Mouse (Mus musculus) midbrain, postnatal 0 days (tissue): ENCODE measurements around the gene Ifnar2. TPM values are rescaled to one million over a fixed set of nuclear protein-coding genes. Genes with fewer than 3 reads are reported as not detected.
"Not testable (repeated sequence)": the region's sequence is repeated elsewhere in the genome, so short reads cannot be mapped to it uniquely, and the experiment has no call there.

Experiments
- ATAC-seq: fragments of 200-750 bp; cut with Nextera tagmentation; 2 replicates; pipeline ENCODE4 v1.8.0; 2017; ENCODE audit warnings: moderate number of reproducible peaks, mild to moderate bottlenecking, moderate TSS enrichment, moderate library complexity; ENCODE audit not compliant: low FRiP score
- DNase-seq: peaks from one replicate; pipeline ENCODE4 v3.0.0-alpha.2; 2015; ENCODE audit warnings: low spot score
- H3K27ac ChIP-seq: fragments of 300-500 bp; sonication (generic); 2 replicates; pipeline ENCODE4 v1.5.1; 2014; ENCODE audit warnings: low read depth, mild to moderate bottlenecking, low read length, mixed read lengths
- H3K27me3 ChIP-seq: fragments of 300-500 bp; sonication (generic); 2 replicates; pipeline ENCODE4 v1.6.1; 2014; ENCODE audit warnings: low read length, control low read depth, mixed read lengths; ENCODE audit not compliant: insufficient read depth
- H3K36me3 ChIP-seq: fragments of 300-500 bp; sonication (generic); 2 replicates; pipeline ENCODE4 v1.6.1; 2014; ENCODE audit warnings: low read length, control low read depth, mixed read lengths; ENCODE audit not compliant: insufficient read depth
- H3K4me1 ChIP-seq: fragments of 300-500 bp; sonication (generic); 2 replicates; pipeline ENCODE4 v1.6.1; 2014; ENCODE audit warnings: mild to moderate bottlenecking, control low read depth, antibody characterized with exemption, low read length, mixed read lengths; ENCODE audit not compliant: insufficient read depth
- H3K4me2 ChIP-seq: fragments of 300-500 bp; sonication (generic); 2 replicates; pipeline ENCODE4 v1.6.1; 2014; ENCODE audit warnings: low read depth, mild to moderate bottlenecking, low read length, mixed read lengths; ENCODE audit not compliant: poor library complexity, severe bottlenecking
- H3K4me3 ChIP-seq: fragments of 300-500 bp; sonication (generic); 2 replicates; pipeline ENCODE4 v1.5.1; 2014; ENCODE audit warnings: low read depth, mild to moderate bottlenecking, low read length, moderate library complexity
- H3K9ac ChIP-seq: fragments of 300-500 bp; sonication (generic); replicated peaks from 2 replicates; pipeline ENCODE4 v1.6.1; 2014; ENCODE audit warnings: mild to moderate bottlenecking, low read length, moderate library complexity, mixed read lengths; ENCODE audit not compliant: poor library complexity, severe bottlenecking
- H3K9me3 ChIP-seq: fragments of 300-500 bp; sonication (generic); 2 replicates; pipeline ENCODE4 v1.6.1; 2016; ENCODE audit warnings: low read length, control low read depth
- CTCF ChIP-seq: IDR thresholded peaks from 2 replicates; pipeline ENCODE4 v1.5.1; 2016; ENCODE audit warnings: antibody characterized with exemption, mild to moderate bottlenecking
- WGBS: fragments of 180-500 bp; shearing (Covaris S2); extraction: QIAGEN DNeasy Blood & Tissue Kit; methylation state at CpG from one replicate; pipeline ENCODE4 v1.1.7; 2014; 5-methylcytosine and 5-hydroxymethylcytosine counted together
- polyA plus RNA-seq: library from polyadenylated mRNA; unstranded; fragments of >200 nt; fragmentation: Nextera tagmentation; extraction: Ambion mirVana; gene quantifications from 2 replicates; pipeline ENCODE4 v1.2.1, GENCODE M21; 2015
- total RNA-seq: library from RNA; depleted of rRNA; stranded (reverse); fragments of >200 nt; gene quantifications from 2 replicates; pipeline ENCODE4 v1.2.3, GENCODE M21; 2014

Ifnar2 gene
- total and polyA plus RNA-seq, 2 experiments from 2014 or later, result 32.2 to 40.1 TPM

DNA sequence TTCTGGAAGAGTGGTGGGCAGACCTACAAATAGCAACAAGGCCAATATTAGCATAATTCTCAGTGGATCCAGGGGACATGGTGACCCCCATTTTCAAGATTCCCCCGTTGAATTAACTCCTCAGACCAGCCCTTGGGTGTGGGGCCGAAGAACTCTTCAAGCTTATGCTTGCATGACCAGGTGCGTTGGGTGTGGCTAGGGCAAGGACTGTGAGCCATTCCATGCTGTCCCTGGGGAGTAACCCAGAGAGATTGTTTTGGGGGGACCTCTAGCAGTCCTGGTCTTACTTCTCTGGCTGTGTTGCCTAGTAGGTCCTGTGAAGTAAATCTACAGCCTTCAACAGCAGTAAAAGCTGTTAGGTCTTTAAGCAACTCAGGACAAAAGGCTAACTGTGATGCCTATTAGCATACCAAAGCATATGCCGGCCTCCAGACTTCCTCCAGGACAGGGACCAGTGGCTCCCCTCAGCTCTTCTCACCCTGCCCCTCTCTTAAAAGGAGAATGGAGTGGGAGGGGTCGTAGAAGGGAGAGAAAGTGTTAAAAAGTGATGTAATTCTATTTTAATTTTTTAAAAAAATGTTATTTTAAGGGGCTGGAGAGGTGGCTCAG is 60.2 kb downstream of the Ifnar2 start:
- 35% methylated on average over 5 of the region's 5 CpGs for WGBS
- Histone ChIP-seq H3K9ac (no peak overlapping the region), H3K27ac (no peak overlapping the region), H3K4me2 (no peak overlapping the region), H3K36me3 (no peaks in the 10 kb centered on the region), H3K27me3 (no peaks in the 10 kb centered on the region; the same call in 1 of the 2 replicates), H3K4me3 (no peak overlapping the region), H3K9me3 (no peaks in the 10 kb centered on the region; the same call in 1 of the 2 replicates), H3K4me1 (no peaks in the 10 kb centered on the region)
- no peak for DNase-seq
- no peak for ATAC-seq
- no peak for TF ChIP-seq CTCF

DNA sequence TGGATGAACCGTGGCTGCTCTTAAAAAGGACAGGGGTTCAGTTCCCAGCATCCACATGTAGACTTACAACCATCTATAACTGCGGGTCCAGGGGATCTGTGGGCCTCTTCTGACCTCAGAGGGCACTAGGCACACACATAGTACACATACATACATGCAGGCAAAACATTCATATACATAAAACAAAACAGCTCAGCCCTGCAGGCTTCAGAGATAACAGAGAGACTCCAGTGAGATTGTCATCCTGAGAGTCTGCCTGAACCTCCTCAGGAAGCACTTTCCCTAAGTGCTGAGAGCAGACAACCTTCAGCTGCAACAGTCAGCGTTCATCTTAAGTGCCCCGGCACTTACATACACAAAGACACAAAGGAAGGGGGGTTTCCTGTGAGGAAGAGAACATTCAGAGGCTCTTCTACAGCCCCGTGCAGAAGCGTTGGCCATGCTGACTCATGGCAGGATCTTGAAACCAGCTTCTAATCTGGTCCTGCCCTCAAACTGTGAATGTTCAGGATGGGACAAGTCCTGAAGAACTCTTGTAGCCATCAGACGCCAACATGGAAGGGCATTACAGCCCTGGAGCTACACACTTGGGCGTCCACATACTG is 60.8 kb downstream of the Ifnar2 start:
- ATAC-seq (no peak), DNase-seq (no peak)
- Histone ChIP-seq H3K4me3 (no peak overlapping the region), H3K27me3 (no peaks in the 10 kb centered on the region; the same call in 1 of the 2 replicates), H3K4me2 (no peak overlapping the region), H3K9ac (no peak overlapping the region), H3K36me3 (no peaks in the 10 kb centered on the region), H3K4me1 (no peaks in the 10 kb centered on the region), H3K27ac (no peak overlapping the region), H3K9me3 (no peaks in the 10 kb centered on the region; the same call in 1 of the 2 replicates)
- WGBS, result 70% methylated on average over 8 of the region's 8 CpGs
- TF ChIP-seq CTCF, result no peak

DNA sequence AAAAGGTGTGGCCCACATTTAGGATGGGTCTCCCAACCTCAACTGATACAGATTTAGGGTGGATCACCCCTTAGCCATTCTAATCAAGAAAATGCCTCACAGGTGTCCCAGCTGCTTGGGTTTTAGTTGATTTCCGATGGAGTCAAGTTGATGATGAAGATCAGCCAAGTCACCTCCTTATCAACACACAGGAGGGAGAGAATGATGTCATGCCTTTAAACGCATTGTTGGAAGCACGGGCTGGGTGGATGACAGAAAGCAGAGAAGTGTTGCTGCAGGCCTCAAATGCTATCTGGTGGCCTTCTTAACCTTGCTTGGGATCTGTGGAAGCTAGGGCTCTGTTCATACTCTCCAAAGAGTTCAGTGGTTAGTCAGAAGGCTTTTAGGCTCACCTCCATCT is 61.5 kb downstream of the Ifnar2 start:
- DNase-seq (no peak), ATAC-seq (no peak)
- Histone ChIP-seq H3K9me3 (no peaks in the 10 kb centered on the region; the same call in 1 of the 2 replicates), H3K36me3 (no peaks in the 10 kb centered on the region), H3K4me3 (no peak overlapping the region), H3K4me2 (no peak overlapping the region), H3K9ac (no peak overlapping the region), H3K4me1 (no peaks in the 10 kb centered on the region), H3K27ac (no peak overlapping the region), H3K27me3 (no peaks in the 10 kb centered on the region; the same call in 1 of the 2 replicates)
- 85% methylated on average over 3 of the region's 3 CpGs for whole genome bisulfite sequencing
- TF ChIP-seq CTCF, result no peak

DNA sequence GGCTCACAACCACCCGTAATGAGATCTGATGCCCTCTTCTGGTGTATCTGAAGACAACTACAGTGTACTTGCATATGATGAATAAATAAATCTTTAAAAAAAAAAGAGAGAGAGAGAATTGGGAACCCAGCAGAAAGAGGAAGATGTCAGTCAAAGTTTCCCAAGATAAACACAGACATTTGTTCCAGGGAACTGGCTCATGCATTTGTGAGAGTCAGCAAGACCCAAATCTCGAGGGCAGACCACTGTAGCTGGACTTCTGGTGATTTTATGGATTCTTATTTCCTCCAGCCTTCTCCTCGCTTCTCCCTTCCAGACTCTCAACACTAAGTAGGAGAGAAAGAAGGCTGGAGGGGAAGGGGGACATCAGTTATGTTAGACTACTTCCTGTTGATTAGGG is 65.5 kb downstream of the Ifnar2 start:
- Histone ChIP-seq H3K4me3 (no peak overlapping the region), H3K27me3 (no peaks in the 10 kb centered on the region), H3K4me2 (no peak overlapping the region), H3K9me3 (no peaks in the 10 kb centered on the region), H3K4me1 (no peaks in the 10 kb centered on the region), H3K27ac (no peak overlapping the region), H3K36me3 (no peaks in the 10 kb centered on the region), H3K9ac (no peak overlapping the region)
- DNase-seq (no peak), ATAC-seq (no peak)
- WGBS, result 85% methylated on average over 3 of the region's 3 CpGs
- no peak for TF ChIP-seq CTCF

DNA sequence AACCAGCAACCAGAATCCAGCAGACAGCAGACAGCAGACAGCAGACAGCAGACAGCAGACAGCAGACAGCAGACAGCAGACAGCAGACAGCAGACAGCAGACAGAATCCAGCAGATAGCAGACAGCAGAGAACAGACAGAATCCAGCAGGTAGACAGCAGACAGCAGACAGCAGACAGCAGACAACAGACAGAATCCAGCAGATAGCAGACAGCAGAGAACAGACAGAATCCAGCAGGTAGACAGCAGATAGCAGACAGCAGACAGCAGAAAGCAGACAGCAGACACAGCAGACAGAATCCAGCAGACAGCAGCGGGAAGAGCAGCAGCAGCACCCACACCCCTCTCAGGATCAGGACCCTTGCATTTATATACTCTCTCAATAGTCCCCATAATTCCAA is 66.0 kb downstream of the Ifnar2 start:
- not testable (repeated sequence) for H3K36me3 ChIP-seq, ATAC-seq, H3K4me2 ChIP-seq, H3K27me3 ChIP-seq, DNase-seq, H3K27ac ChIP-seq, H3K9ac ChIP-seq, H3K4me3 ChIP-seq, H3K4me1 ChIP-seq, H3K9me3 ChIP-seq
- WGBS, result 87% methylated on average over 1 of the region's 1 CpGs

DNA sequence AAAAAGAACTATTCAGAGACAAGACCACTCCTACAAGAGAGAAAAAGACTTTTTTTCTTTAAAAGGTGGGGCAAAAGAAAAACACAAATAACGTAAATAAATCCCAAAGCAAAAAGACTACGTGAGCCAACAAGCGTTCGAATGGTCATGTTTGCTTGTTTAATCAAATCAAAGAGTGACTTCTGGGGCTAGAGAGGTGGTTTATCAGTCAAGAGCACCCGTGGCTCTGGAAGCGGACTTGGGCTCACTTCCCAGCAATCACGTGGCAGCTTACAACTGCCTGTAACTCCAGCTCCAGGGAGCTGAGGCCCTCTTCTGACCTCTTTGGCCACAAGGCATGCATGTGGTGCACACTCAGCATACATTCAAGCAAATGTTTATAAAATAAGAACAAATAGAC is 68.8 kb downstream of the Ifnar2 start:
- ATAC-seq, result no peak

More for the DNA sequence above, 68.8 kb downstream of the Ifnar2 start:
- no peak overlapping the region for H3K4me2 ChIP-seq
- WGBS, result 62% methylated on average over 7 of the region's 7 CpGs
- H3K9me3 ChIP-seq, result no peaks in the 10 kb centered on the region
- no peaks in the 10 kb centered on the region for H3K27me3 ChIP-seq
- no peak overlapping the region for H3K27ac ChIP-seq
- DNase-seq, result no peak
- H3K9ac ChIP-seq, result no peak overlapping the region
- H3K36me3 ChIP-seq, result no peaks in the 10 kb centered on the region
- H3K4me1 ChIP-seq, result no peaks in the 10 kb centered on the region
- TF ChIP-seq CTCF, result 0 out of 2 replicates have a peak, but pooled peaks have one; percentile 9
- no peak overlapping the region for H3K4me3 ChIP-seq
